Mouse (Mus musculus): Measurements from ENCODE around the gene Wnk1. TPM values are rescaled to one million over a fixed set of nuclear protein-coding genes. Genes with fewer than 3 reads are reported as not detected.
A peak's percentile ranks its signal among the peaks of the same experiment; 100 is the strongest.

Gene Wnk1
- polyA plus RNA-seq, 1 experiment, result 345 TPM

- H3K4me3 ChIP-seq (ENCODE audit: insufficient read depth, low read length), result no peak overlapping the region
- TF ChIP-seq POLR2A (IDR thresholded peaks at IDR 0.05; ENCODE audit: borderline replicate concordance, low read depth, low read length), result no peak
- TF ChIP-seq CTCF (IDR thresholded peaks at IDR 0.05; ENCODE audit: low read depth, low read length), result no peak
- peaks cover 19% of the 10 kb centered on the region for H3K4me1 ChIP-seq (ENCODE audit: control insufficient read depth, insufficient read depth, low read length)
- H3K27ac ChIP-seq (ENCODE audit: insufficient read depth, low read depth, low read length), result no peak overlapping the region
Observed at GRCm38 (mm10) chr6:120045406-120045805, 6.9 kb upstream of the Wnk1 start.

- TF ChIP-seq POLR2A (IDR thresholded peaks at IDR 0.05; ENCODE audit: borderline replicate concordance, low read depth, low read length) (no peak), CTCF (IDR thresholded peaks at IDR 0.05; ENCODE audit: low read depth, low read length) (no peak)
- Histone ChIP-seq H3K27ac (ENCODE audit: insufficient read depth, low read depth, low read length) (peak overlapping the region; percentile 2; the same call in 1 of the 2 replicates), H3K4me1 (ENCODE audit: control insufficient read depth, insufficient read depth, low read length) (peaks cover 19% of the 10 kb centered on the region), H3K4me3 (ENCODE audit: insufficient read depth, low read length) (no peak overlapping the region)
Observed at GRCm38 (mm10) chr6:120042632-120043220, 4.3 kb upstream of the Wnk1 start.

- Histone ChIP-seq H3K27ac (ENCODE audit: insufficient read depth, low read depth, low read length) (no peak overlapping the region), H3K4me1 (ENCODE audit: control insufficient read depth, insufficient read depth, low read length) (peaks cover 19% of the 10 kb centered on the region), H3K4me3 (ENCODE audit: insufficient read depth, low read length) (no peak overlapping the region)
- no peak for TF ChIP-seq POLR2A (IDR thresholded peaks at IDR 0.05; ENCODE audit: borderline replicate concordance, low read depth, low read length)
- no peak for TF ChIP-seq CTCF (IDR thresholded peaks at IDR 0.05; ENCODE audit: low read depth, low read length)
Observed at GRCm38 (mm10) chr6:120040557-120040857, 2.0 kb upstream of the Wnk1 start.

DNA sequence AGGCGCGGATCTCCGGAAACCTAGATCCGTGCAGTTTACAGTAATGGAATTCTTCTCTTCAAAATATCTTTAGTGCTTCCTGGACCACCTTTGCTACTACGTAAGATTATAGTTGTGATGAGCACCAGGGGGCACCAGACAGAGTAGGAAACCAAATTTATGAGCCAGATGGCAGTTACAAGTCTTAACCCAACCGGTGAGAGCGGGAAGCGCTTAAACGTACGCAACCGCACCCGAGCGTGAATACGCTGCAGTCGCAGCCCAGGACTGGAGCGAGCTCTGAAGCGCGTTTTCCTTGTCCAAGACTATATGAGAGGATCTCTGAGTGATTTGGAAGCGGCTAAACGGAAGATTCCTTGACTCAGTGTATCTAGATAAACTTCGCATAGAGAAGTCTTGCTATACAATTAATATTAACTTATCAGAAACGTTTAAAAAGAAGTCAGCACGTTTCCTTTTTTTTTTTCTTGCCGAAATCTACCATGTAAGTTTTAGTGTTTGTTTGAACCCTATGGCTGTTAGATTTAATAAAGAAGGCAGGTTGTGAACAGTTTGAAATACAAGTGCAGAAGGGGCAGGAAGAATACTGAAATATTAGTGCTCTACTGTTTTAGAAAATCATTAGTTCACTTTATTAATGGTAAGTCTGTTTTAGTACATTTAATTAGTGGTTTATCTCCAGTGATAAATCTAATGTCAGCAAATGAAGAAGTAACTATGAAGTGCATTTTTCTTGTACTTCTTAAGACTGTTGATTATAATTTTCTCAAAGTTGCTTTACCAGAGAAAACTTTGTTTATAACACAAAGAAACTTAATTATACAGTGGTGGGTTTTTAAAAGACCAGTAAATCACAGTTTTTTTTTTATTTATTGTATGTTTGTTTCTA, 1.4 kb upstream of the Wnk1 start:
- peaks cover 19% of the 10 kb centered on the region for H3K4me1 ChIP-seq (ENCODE audit: control insufficient read depth, insufficient read depth, low read length)
- TF ChIP-seq CTCF (IDR thresholded peaks at IDR 0.05; ENCODE audit: low read depth, low read length), result no peak
- TF ChIP-seq POLR2A (IDR thresholded peaks at IDR 0.05; ENCODE audit: borderline replicate concordance, low read depth, low read length), result no peak
- H3K27ac ChIP-seq (ENCODE audit: insufficient read depth, low read depth, low read length), result peak overlapping the region; percentile 80
- H3K4me3 ChIP-seq (ENCODE audit: insufficient read depth, low read length), result peak overlapping the region; percentile 81

- Histone ChIP-seq H3K4me3 (ENCODE audit: insufficient read depth, low read length) (peak overlapping the region; percentile 81), H3K4me1 (ENCODE audit: control insufficient read depth, insufficient read depth, low read length) (peaks cover 19% of the 10 kb centered on the region), H3K27ac (ENCODE audit: insufficient read depth, low read depth, low read length) (peak overlapping the region; percentile 80)
- TF ChIP-seq POLR2A (IDR thresholded peaks at IDR 0.05; ENCODE audit: borderline replicate concordance, low read depth, low read length) (no peak), CTCF (IDR thresholded peaks at IDR 0.05; ENCODE audit: low read depth, low read length) (no peak)
Observed at GRCm38 (mm10) chr6:120039256-120039563, 738 bp upstream of the Wnk1 start.

DNA sequence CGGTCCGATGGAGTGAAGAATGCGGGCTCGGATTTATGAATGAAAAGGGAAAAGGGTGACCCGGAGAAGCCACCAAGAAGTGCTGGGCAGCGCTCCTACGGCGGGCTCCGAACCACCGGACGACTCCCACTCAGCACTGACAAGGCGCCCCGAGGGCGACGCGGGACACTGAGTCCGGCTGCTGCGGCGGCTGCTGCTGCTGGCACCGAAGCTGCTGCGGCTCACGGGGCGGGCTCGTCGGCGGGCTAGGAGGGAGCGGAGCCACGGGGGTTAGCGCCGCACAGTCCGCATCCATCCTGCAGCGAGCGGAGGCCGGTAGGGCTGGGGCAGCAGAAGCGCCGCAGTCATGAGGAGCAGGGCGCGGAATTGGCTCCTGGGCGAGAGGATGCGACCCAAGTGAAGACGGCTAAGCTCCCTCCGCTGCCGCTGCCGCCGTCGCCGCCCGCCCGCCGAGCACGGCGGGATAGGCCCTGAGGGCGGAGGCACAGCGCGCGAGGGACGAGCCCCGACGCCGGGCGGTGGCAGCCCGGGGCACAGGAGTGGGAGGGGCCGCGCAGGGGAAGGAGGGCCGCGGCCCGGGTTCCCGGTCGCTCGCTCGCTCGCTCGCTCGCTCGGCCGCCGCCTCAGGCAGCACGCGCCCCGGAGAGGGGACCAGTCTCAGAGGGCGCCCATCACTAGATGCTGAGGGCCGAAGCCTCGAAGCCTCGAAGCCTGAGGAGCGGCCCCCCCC, 671 bp downstream of the Wnk1 start:
- TF ChIP-seq CTCF (IDR thresholded peaks at IDR 0.05; ENCODE audit: low read depth, low read length), result no peak
- no peak for TF ChIP-seq POLR2A (IDR thresholded peaks at IDR 0.05; ENCODE audit: borderline replicate concordance, low read depth, low read length)
- peaks cover 11% of the 10 kb centered on the region for H3K4me1 ChIP-seq (ENCODE audit: control insufficient read depth, insufficient read depth, low read length)
- peak overlapping the region; percentile 83 for H3K4me3 ChIP-seq (ENCODE audit: insufficient read depth, low read length)
- peak overlapping the region; percentile 97 for H3K27ac ChIP-seq (ENCODE audit: insufficient read depth, low read depth, low read length)

GRCm38 (mm10) chr6:120037004-120037635, 1.4 kb downstream of the Wnk1 start:
- H3K27ac ChIP-seq (ENCODE audit: insufficient read depth, low read depth, low read length), result peak overlapping the region; percentile 97
- TF ChIP-seq POLR2A (IDR thresholded peaks at IDR 0.05; ENCODE audit: borderline replicate concordance, low read depth, low read length) (no peak), CTCF (IDR thresholded peaks at IDR 0.05; ENCODE audit: low read depth, low read length) (no peak)

DNA sequence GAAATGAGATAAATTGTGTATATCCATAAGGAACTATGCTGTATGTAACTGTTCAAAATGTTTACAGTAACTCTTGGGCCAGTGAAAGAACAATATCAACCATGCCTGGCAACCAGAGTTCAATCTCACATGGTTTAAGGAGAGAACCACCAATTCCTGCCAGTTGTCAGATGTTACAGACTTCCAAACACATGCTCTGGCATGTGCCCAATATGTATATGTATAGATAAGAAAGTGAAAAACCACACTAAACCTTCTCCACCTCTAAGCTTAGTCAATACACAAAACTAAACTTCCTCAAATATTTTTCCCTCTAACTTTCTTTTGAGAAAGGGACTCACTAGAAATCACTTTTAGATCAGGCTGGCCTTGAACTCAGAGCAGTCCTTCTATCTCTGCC, 13.9 kb downstream of the Wnk1 start:
- Histone ChIP-seq H3K27ac (ENCODE audit: insufficient read depth, low read depth, low read length) (no peak overlapping the region), H3K4me3 (ENCODE audit: insufficient read depth, low read length) (no peak overlapping the region), H3K4me1 (ENCODE audit: control insufficient read depth, insufficient read depth, low read length) (peaks cover 24% of the 10 kb centered on the region)
- TF ChIP-seq CTCF (IDR thresholded peaks at IDR 0.05; ENCODE audit: low read depth, low read length) (no peak), POLR2A (IDR thresholded peaks at IDR 0.05; ENCODE audit: borderline replicate concordance, low read depth, low read length) (no peak)

More at GRCm38 (mm10) chr6:120037004-120037635, 1.4 kb downstream of the Wnk1 start:
- peak overlapping the region; percentile 83 for H3K4me3 ChIP-seq (ENCODE audit: insufficient read depth, low read length)
- H3K4me1 ChIP-seq (ENCODE audit: control insufficient read depth, insufficient read depth, low read length), result peaks cover 9% of the 10 kb centered on the region

- Histone ChIP-seq H3K27ac (ENCODE audit: insufficient read depth, low read depth, low read length) (no peak overlapping the region), H3K4me1 (ENCODE audit: control insufficient read depth, insufficient read depth, low read length) (peaks cover 21% of the 10 kb centered on the region), H3K4me3 (ENCODE audit: insufficient read depth, low read length) (no peak overlapping the region)
- TF ChIP-seq POLR2A (IDR thresholded peaks at IDR 0.05; ENCODE audit: borderline replicate concordance, low read depth, low read length) (no peak), CTCF (IDR thresholded peaks at IDR 0.05; ENCODE audit: low read depth, low read length) (no peak)
Observed at GRCm38 (mm10) chr6:120023746-120024145, 14.7 kb downstream of the Wnk1 start.
